Mouse (Mus musculus): ENCODE data around the gene Aip.

Aip gene

GRCm38 (mm10) chr19:4114551-4114950 is 11.1 kb downstream of the Aip start:
- intact Hi-C loops (cut with DNase I) = no loop called here

GRCm38 (mm10) chr19:4113806-4114230 is 11.8 kb downstream of the Aip start:
- intact Hi-C loops (cut with DNase I) = no loop called here

- intact Hi-C loops (cut with DNase I) = no loop called here
Observed at GRCm38 (mm10) chr19:4113186-4113805, 12.4 kb downstream of the Aip start.

GRCm38 (mm10) chr19:4112063-4112960 is 13.3 kb downstream of the Aip start:
- intact Hi-C loops (cut with DNase I) = no loop called here

- intact Hi-C loops (cut with DNase I) = no loop called here
Observed at GRCm38 (mm10) chr19:4108535-4108934, 17.1 kb downstream of the Aip start.

GRCm38 (mm10) chr19:4106654-4107053 is 19.0 kb downstream of the Aip start:
- intact Hi-C loops (cut with DNase I) = no loop called here

- intact Hi-C loops (cut with DNase I) = loop anchor here (5.0 kb wide), 1 partner anchor 38 kb away; the partner anchor contains the start of gene Cabp4
Observed at GRCm38 (mm10) chr19:4104675-4105194, 20.9 kb downstream of the Aip start.

GRCm38 (mm10) chr19:4103792-4104191 is 21.9 kb downstream of the Aip start:
- intact Hi-C loops (cut with DNase I) = loop anchor here (5.0 kb wide), 1 partner anchor 39 kb away; the partner anchor contains the start of gene Cabp4

- intact Hi-C loops (cut with DNase I) = loop anchor here (5.0 kb wide), 1 partner anchor 39 kb away; the partner anchor contains the start of gene Cabp4
Observed at GRCm38 (mm10) chr19:4103294-4103693, 22.4 kb downstream of the Aip start.

GRCm38 (mm10) chr19:4102626-4103025 is 23.0 kb downstream of the Aip start:
- intact Hi-C loops (cut with DNase I) = loop anchor here (5.0 kb wide), 1 partner anchor 40 kb away; the partner anchor contains the start of gene Cabp4

- intact Hi-C loops (cut with DNase I) = loop anchor here (5.0 kb wide), 1 partner anchor 40 kb away; the partner anchor contains the start of gene Cabp4
Observed at GRCm38 (mm10) chr19:4102049-4102448, 23.6 kb downstream of the Aip start.

- intact Hi-C loops (cut with DNase I) = loop anchor here (5.0 kb wide), 1 partner anchor 41 kb away; the partner anchor contains the start of gene Cabp4
Observed at GRCm38 (mm10) chr19:4101466-4101865, 24.2 kb downstream of the Aip start.

GRCm38 (mm10) chr19:4100718-4101261 is 24.9 kb downstream of the Aip start:
- intact Hi-C loops (cut with DNase I) = loop anchor here (5.0 kb wide), 1 partner anchor 42 kb away; the partner anchor contains the start of gene Cabp4

GRCm38 (mm10) chr19:4099837-4100717 is 25.6 kb downstream of the Aip start, which contains the start of gene Pitpnm1:
Pitpnm1 (plus strand) TSS chr19:4099998.
- intact Hi-C loops (cut with DNase I) = loop anchor here (2.0 to 5.0 kb wide), 3 partner anchors 32 to 105 kb away; partner anchors contain the start of gene Cabp4

- intact Hi-C loops (cut with DNase I) = loop anchor here (2.0 to 5.0 kb wide), 2 partner anchors 33 to 106 kb away; no protein-coding TSS in a partner anchor
Observed at GRCm38 (mm10) chr19:4099056-4099455, 26.6 kb downstream of the Aip start.

GRCm38 (mm10) chr19:4098426-4098825 is 27.2 kb downstream of the Aip start:
- intact Hi-C loops (cut with DNase I) = loop anchor here (2.0 to 5.0 kb wide), 2 partner anchors 34 to 106 kb away; no protein-coding TSS in a partner anchor

GRCm38 (mm10) chr19:4097441-4097825 is 28.2 kb downstream of the Aip start:
- intact Hi-C loops (cut with DNase I) = loop anchor here (5.0 kb wide), 1 partner anchor 35 kb away; no protein-coding TSS in a partner anchor

- intact Hi-C loops (cut with DNase I) = loop anchor here (5.0 kb wide), 1 partner anchor 35 kb away; no protein-coding TSS in a partner anchor
Observed at GRCm38 (mm10) chr19:4096642-4097440, 28.8 kb downstream of the Aip start, which contains the start of gene Cdk2ap2. Cdk2ap2 (plus strand) TSS chr19:4097182.

GRCm38 (mm10) chr19:4095802-4096201 is 29.9 kb downstream of the Aip start:
- intact Hi-C loops (cut with DNase I) = loop anchor here (5.0 kb wide), 1 partner anchor 36 kb away; no protein-coding TSS in a partner anchor
